Mouse (Mus musculus): Measurements from ENCODE around the gene Eno2.
"Not testable (repeated sequence)": the region's sequence is repeated elsewhere in the genome, so short reads cannot be mapped to it uniquely, and the experiment has no call there.

The Eno2 gene

GRCm38 (mm10) chr6:124769101-124769765 lies at the start of gene Eno2:
Gene Eno2 (minus strand): TSS chr6:124769673.
- DNase-seq: peak; percentile 54

GRCm38 (mm10) chr6:124817971-124818370 lies 48.5 kb upstream of the Eno2 start:
- no peak for DNase-seq

DNA sequence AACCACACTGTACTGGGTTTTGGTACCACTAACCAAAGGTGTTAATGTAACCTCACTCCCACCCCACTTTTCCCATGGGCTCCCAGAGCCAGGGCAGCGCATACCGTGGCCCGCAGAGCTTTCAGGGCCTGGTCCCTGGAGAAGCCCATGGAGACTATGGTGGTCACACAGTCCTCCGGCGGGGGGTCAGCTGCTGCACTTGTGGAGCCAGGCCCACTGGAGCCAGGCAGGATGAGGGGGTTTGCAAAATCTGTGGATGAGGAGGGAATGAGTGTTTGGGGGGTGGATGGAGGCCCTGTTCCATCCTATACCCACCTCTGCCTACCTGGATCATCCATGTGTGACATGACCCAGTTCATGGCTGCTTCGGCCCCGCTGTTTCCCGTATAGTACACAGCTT lies 48.1 kb upstream of the Eno2 start:
- no peak for DNase-seq

GRCm38 (mm10) chr6:124817125-124817524 lies 47.7 kb upstream of the Eno2 start:
- DNase-seq: no peak

DNA sequence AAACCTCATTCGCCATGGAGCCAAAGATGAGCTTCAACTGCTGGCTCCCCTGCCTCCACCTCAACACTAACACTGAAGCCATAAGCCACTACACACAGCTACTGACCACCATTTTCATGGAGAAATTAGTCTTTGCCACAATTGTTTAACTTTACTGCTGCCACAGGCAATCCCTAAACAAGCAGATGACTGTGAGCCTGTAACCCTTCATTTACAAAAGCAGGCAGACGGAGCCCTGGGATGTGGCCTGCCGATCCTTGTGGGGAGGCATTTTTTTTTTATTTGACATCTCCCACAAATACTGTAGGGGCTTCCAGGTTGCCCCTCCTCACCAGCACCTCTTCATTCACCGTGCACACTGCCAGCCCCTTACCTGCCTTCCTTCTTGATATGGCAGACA lies 47.1 kb upstream of the Eno2 start:
- no peak for DNase-seq

DNA sequence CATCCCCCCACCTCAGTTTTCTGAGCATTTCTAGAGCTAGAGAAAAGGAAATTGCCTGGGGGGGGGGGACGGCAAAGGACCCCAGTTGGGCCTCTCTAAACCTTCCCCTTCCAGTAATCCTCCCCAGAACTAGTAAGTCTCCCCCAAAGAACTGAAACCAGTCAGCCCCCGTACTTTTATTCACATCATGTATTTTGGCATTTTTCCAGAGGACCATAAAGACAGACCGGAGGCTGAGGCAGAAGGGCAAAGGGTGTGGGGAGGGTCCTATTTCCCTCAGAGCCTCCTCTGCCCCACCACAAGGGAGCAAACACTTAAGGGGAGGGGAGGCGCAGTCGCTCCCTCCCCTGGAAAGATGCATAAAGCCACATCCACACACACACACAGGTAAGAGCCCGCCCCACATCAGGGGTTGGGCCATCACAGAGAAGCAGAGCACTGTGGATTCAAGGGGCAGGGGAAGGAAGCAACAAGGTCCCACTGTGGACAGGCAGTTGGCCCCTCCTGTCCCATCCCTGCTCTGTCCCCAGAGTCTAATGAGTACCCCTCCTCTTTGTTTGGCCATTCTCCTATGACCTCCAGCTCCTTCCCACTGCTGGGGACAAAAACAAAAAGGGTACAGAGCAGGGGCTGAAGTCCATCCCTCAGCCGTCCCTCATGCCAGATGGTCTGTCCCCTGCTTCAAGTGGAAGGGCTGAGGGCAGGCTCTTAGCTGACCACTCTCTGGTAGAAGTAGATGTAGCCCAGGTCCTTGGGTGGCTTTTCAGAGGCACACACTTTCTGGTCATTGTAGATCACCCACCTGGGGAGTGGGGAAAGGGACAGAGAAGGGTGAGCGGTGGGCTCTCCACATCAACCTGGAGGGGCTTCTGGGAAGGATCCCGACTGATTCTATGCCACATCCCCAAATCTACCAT lies 45.6 kb upstream of the Eno2 start:
- no peak for DNase-seq

- peak; percentile 40 for DNase-seq
These were observed 45.0 kb upstream of the Eno2 start for GRCm38 (mm10) chr6:124814448-124814847.

DNA sequence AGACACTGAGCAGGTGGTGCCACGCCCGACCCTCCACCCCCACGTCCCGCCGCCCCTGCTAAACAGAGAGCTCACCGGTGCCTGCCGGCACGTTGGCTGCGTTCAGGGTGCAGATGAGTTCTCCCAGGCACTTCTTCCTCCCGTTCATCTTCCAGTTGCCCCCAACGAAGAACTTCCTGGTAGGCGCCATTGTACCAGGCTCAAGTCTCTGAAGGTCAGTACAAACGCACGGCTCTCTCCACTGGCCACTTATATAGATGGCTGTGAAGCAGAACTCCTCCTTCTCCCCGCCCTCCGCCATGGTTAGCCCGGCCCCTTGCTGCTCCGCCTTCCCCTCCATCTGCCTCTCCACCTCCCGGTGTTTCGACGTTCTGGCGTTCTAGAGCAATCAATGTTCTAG lies 44.5 kb upstream of the Eno2 start, which contains the start of gene Tpi1:
TSS of gene Tpi1 (minus strand) at position 364 of the 400 bp plus-strand sequence.
- DNase-seq: peak; percentile 96

DNA sequence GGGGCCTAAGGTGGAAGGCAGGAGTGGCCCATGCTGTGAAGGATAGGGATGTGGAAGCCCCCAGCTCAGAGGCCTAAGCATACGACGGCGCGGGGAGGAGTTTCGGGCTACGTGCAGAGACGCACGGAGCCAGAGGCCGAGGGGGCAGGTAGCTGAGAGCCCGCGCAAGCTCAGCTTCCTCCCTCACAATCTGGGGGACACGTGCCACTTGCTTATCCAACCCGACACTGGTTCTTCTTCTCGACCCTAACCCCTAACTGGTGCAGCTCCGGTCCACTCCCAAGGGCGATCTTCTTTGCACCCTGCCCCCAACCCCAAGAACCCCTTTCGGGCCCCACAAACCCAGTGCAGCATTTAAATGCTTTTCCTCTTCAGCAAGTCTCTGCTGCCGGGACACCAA lies 44.0 kb upstream of the Eno2 start:
- DNase-seq: peak; percentile 69

DNA sequence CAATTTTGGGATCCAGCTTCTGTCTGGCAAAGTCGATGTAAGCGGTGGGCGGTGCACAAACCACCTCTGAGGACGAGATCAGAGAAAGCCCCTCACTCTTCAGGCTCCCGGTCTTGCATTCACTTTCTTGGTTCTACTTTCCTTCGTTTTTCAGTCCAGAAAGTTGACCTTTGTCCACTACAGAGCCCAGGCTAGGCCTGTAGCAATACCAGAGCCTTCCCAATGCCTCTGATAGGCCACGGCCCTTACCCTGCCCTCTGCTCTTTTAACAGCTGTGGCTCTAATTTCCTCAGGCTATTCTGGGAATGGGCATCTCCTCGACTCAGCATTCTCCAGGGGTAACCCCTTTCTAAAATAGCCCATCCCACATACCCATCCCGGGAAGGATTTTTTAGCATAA lies 43.4 kb upstream of the Eno2 start:
- no peak for DNase-seq

GRCm38 (mm10) chr6:124811701-124812560 lies 42.5 kb upstream of the Eno2 start:
- no peak for DNase-seq

- DNase-seq: no peak
These were observed 41.9 kb upstream of the Eno2 start for GRCm38 (mm10) chr6:124811403-124811665.

- not testable (repeated sequence) for DNase-seq
These were observed 41.3 kb upstream of the Eno2 start for GRCm38 (mm10) chr6:124810566-124811402.

DNA sequence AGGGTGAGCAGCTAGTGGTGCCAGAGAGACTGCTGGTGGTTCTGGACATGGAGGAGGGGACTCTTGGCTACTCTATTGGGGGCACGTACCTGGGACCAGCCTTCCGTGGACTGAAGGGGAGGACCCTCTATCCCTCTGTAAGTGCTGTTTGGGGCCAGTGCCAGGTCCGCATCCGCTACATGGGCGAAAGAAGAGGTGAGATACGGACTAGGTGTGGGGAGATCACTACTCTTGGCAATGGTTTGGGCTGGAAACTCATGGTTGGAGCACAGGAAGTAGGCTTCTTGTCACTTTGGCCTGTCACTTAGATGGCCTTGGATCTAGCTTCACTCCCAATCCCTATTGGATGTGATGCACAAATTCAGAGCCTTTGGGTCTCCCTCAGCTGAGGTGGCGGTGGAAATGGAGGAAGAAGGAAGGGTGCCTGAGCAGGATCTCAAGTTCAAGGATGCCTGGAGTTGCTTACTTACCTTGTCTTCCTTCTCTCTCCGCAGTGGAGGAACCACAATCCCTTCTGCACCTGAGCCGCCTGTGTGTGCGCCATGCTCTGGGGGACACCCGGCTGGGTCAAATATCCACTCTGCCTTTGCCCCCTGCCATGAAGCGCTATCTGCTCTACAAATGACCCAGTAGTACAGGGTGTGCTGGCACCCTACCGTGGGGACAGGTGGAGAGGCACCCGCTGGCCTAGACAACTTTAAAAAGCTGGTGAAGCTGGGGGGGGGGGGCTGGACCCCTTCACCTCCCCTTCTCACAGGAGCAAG lies 40.5 kb upstream of the Eno2 start:
- DNase-seq: no peak

DNA sequence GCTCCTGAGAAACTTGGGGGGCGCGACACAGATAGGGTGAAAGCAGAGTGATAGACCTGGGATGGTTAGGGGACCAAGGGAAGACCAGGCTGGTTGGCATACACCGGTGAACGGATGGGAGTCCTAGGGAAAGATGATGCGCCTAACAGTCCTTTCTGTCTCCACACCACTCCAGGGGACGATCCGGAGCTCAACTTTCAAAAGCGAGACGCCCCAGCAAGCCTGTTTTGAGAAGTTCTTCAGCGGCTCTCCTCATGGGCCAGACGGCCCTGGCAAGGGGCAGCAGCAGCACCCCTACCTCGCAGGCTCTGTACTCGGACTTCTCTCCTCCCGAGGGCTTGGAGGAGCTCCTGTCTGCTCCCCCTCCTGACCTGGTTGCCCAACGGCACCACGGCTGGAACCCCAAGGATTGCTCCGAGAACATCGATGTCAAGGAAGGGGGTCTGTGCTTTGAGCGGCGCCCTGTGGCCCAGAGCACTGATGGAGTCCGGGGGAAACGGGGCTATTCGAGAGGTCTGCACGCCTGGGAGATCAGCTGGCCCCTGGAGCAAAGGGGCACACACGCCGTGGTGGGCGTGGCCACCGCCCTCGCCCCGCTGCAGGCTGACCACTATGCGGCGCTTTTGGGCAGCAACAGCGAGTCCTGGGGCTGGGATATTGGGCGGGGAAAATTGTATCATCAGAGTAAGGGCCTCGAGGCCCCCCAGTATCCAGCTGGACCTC lies 39.7 kb upstream of the Eno2 start:
- peak; percentile 93 for DNase-seq

DNA sequence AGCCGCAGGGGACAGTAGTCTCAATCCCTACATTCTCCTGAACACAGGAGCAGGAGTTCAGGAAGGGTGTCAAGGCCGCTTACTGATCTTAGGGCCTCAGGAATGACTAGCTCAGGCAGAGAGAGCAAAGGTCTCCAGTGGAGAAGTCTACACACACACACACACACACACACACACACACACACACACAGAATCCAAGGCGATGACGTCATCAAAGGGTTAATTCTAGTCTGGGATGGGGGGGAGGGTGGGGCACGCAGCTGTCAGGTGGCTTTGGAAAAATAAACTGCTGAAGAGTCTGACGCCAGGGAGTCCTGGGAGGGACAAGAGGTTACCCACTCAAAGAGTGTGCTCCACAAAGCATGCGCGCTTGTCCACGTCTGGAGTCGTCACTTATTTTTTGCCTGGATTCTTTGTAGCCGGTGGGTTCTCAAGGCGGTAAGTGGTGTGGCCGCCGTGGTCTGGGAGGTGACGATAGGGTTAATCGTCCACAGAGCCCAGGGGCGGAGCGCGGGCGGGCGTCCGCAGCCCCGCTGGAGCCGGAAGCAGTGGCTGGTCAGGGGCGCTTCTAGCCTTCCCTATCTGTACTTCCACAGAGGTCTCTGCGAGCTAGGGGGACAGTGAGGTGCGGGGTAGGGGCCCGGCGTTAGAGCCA lies 39.0 kb upstream of the Eno2 start, which contains the start of gene Spsb2:
TSS of gene Spsb2 (plus strand) at position 304 of the 655 bp plus-strand sequence.
- peak; percentile 87 for DNase-seq

- DNase-seq: no peak
These were observed 38.5 kb upstream of the Eno2 start for GRCm38 (mm10) chr6:124807986-124808357.

- no peak for DNase-seq
These were observed 37.9 kb upstream of the Eno2 start for GRCm38 (mm10) chr6:124807366-124807765.

DNA sequence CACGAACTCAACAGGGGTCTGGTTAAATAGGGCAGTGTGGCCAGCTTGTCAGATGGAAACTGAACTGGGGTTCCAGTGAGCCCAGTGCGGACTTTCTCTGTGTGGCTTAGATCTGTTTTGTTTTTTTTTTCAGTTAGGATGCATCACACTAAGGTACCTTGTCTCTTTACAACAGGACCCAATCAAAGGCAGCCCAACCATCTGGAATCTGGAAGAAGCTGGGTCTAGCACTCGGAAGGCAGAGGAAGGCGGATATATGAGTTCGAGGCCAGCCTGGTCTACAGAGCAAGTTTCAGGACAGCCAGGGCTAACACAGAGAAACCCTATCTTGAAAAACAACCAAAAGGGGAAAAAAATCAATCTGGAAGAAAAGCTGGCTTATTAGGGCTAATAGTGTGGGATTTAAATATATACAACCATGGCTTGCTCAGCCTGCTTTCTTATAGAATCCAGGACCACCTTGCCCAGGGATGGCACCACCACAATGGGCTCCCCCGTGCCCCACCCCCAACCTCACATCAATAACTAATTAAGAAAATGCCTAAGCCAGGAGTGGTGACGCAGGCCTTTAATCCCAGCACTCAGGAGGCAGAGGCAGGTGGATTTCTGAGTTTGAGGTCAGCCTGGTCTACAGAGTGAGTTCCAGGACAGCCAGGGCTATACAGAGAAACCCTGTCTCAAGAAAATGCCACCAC lies 37.1 kb upstream of the Eno2 start:
- DNase-seq: no peak
